Mouse (Mus musculus): Measurements from ENCODE around the gene Nelfb. TPM values are rescaled to one million over a fixed set of nuclear protein-coding genes. Genes with fewer than 3 reads are reported as not detected.

Gene Nelfb
- polyA plus RNA-seq, 1 experiment from 2014 or later = 106 TPM

GRCm38 (mm10) chr2:25240723-25241437 is 29.6 kb upstream of the Nelfb start:
- Histone ChIP-seq H3K27me3 (peaks cover 40% of the 10 kb centered on the region), H3K4me1 (peaks cover 31% of the 10 kb centered on the region), H3K36me3 (replicated peaks) (peaks cover 9% of the 10 kb centered on the region; the same call in 1 of the 2 replicates), H3K4me3 (replicated peaks) (peak overlapping the region; percentile 64), H3K4me2 (peak overlapping the region; percentile 97), H3K27ac (peak overlapping the region; percentile 61; the same call in 1 of the 2 replicates), H3K9ac (peak overlapping the region; percentile 49), H3K9me3 (no peaks in the 10 kb centered on the region)
- WGBS = 1% methylated on average over 29 of the region's 29 CpGs
- ATAC-seq (ENCODE audit: low FRiP score) = peak; percentile 80

DNA sequence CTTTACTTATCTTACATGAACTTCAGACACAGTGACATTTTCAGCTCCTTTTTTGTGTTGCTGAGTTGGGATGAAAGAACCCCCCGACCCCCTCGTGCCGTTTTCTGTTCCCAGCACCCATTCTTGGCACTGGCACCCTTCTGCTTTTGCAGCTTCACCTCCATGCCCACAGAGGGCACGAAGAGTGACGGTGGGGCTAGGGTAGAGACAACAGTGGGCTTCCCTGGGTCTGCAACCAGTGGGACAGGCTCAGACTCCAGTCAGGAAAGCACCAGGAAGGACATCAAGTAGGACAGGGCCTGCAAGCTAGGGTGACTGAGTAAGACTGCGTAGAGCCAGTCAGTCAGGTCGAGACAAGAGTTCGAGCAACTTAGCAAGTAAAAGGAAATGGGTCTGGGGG is 29.0 kb upstream of the Nelfb start:
- H3K9ac ChIP-seq = no peak overlapping the region
- WGBS = 46% methylated on average over 8 of the region's 8 CpGs
- ATAC-seq (ENCODE audit: low FRiP score) = peak; percentile 11
- H3K4me2 ChIP-seq = peak overlapping the region; percentile 97
- H3K9me3 ChIP-seq = no peaks in the 10 kb centered on the region
- peak overlapping the region; percentile 64 for H3K4me3 ChIP-seq (replicated peaks)
- H3K36me3 ChIP-seq (replicated peaks) = 0 out of 2 replicates have a peak, but pooled peaks cover 3% of the 10 kb centered on the region
- H3K27ac ChIP-seq = 0 out of 2 replicates have a peak overlapping the region, but pooled peaks have one; percentile 61
- peaks cover 45% of the 10 kb centered on the region for H3K27me3 ChIP-seq
- peaks cover 31% of the 10 kb centered on the region for H3K4me1 ChIP-seq

- H3K27ac ChIP-seq = no peak overlapping the region
- ATAC-seq (ENCODE audit: low FRiP score) = no peak
- no peak overlapping the region for H3K4me2 ChIP-seq
- peaks cover 51% of the 10 kb centered on the region for H3K27me3 ChIP-seq
- no peak overlapping the region for H3K4me3 ChIP-seq (replicated peaks)
- no peaks in the 10 kb centered on the region for H3K9me3 ChIP-seq
- 0 out of 2 replicates have a peak, but pooled peaks cover 3% of the 10 kb centered on the region for H3K36me3 ChIP-seq (replicated peaks)
- H3K9ac ChIP-seq = no peak overlapping the region
- 88% methylated on average over 3 of the region's 3 CpGs for WGBS
- peaks cover 31% of the 10 kb centered on the region for H3K4me1 ChIP-seq
Observed at GRCm38 (mm10) chr2:25239766-25240165, 28.5 kb upstream of the Nelfb start.

DNA sequence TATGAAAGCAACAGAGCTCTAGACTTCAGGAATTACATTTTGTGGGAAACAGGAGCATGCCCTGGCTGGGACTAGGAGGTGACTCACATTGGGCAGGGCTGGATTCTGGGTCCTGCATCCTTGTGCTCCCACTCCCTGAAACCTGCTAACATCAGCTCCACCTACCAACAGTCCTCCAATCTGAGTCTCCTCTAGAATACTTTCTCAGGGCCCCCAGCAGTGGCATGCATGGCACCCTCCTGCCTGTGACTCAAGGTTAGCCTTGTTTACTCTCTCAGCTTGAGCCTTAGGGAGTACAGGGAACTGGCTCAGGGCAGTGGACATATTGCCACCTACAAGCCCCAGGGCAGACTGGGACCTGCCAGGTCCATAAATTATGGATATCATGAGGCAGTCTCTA is 26.8 kb upstream of the Nelfb start:
- no peaks in the 10 kb centered on the region for H3K9me3 ChIP-seq
- peaks cover 26% of the 10 kb centered on the region for H3K4me1 ChIP-seq
- ATAC-seq (ENCODE audit: low FRiP score) = no peak
- no peak overlapping the region for H3K4me2 ChIP-seq
- H3K9ac ChIP-seq = no peak overlapping the region
- no peak overlapping the region for H3K4me3 ChIP-seq (replicated peaks)
- H3K27ac ChIP-seq = no peak overlapping the region
- H3K27me3 ChIP-seq = peaks cover 48% of the 10 kb centered on the region
- H3K36me3 ChIP-seq (replicated peaks) = no peaks in the 10 kb centered on the region

- no peak overlapping the region for H3K4me2 ChIP-seq
- WGBS = 80% methylated on average over 4 of the region's 4 CpGs
- no peak overlapping the region for H3K4me3 ChIP-seq (replicated peaks)
- no peak for ATAC-seq (ENCODE audit: low FRiP score)
- H3K9ac ChIP-seq = no peak overlapping the region
- H3K4me1 ChIP-seq = peaks cover 21% of the 10 kb centered on the region
- no peaks in the 10 kb centered on the region for H3K36me3 ChIP-seq (replicated peaks)
- H3K27ac ChIP-seq = no peak overlapping the region
- peaks cover 48% of the 10 kb centered on the region for H3K27me3 ChIP-seq
- H3K9me3 ChIP-seq = no peaks in the 10 kb centered on the region
Observed at GRCm38 (mm10) chr2:25237522-25237921, 26.2 kb upstream of the Nelfb start.

DNA sequence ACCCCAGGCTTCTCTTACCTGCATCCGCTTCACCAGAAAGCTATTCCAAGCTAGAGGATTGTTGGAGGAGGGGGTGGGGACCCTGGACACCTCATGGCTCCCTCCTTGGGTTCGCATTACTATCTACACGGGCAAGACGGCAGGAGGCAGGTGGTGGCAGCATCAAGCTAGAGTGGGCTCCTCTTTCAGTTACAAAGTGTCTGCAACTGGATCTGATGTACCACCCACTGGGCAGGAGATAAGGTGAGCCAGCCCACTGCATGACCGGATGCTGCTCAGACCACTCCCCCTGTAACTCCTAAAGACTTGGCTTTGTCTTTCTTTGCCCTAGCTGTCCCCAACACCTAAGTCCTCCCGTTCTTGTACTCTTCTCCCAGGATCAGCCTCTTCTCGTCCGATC is 25.3 kb upstream of the Nelfb start, which contains the start of gene Rnf224:
Rnf224 (minus strand) TSS at position 174 of the 400 bp plus-strand sequence.
- H3K9me3 ChIP-seq = no peaks in the 10 kb centered on the region
- H3K27ac ChIP-seq = no peak within 1 kb of the TSS
- H3K36me3 ChIP-seq (replicated peaks) = no peaks in the 10 kb centered on the region
- H3K9ac ChIP-seq = no peak within 1 kb of the TSS
- H3K4me3 ChIP-seq (replicated peaks) = no peak within 1 kb of the TSS
- no peak for ATAC-seq (ENCODE audit: low FRiP score)
- no peak within 1 kb of the TSS for H3K4me2 ChIP-seq
- H3K27me3 ChIP-seq = peaks cover 55% of the 10 kb centered on the region
- peaks cover 15% of the 10 kb centered on the region for H3K4me1 ChIP-seq
- 42% methylated on average over 8 of the region's 8 CpGs for WGBS

DNA sequence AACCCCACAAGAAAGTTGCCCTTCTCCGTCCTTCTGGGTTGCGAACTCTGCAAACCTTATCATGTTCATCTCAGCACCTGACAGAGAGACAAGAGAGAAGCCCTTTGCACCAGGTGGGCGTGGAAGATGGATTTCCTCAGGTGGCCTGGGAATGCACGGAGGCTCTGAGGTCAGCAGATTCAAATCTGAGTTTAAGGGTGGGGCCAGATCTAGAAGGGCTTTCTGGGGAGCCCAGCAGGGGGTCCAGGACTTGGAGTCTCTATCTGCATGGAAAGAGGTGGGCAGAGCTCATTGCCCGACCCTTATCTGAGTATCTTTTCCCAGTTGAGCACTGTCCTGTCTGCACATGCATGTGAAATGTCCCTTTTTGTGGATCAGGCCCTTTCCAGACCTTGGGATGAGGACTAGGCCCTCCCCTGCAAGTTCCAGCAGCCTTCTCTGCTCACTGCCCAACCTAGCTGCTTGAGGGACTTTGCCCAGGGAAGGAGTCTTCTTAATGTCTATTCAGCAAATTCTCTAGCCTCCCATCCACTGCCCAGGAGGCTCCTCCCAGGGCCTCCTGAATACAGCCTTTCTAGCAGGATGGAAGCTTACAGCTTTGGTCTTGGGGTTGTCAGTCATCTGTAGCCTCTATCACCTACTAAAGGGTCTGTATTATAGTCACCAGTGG is 23.4 kb upstream of the Nelfb start:
- no peak overlapping the region for H3K4me2 ChIP-seq
- H3K27ac ChIP-seq = no peak overlapping the region
- no peak overlapping the region for H3K9ac ChIP-seq
- H3K4me1 ChIP-seq = no peaks in the 10 kb centered on the region
- no peak overlapping the region for H3K4me3 ChIP-seq (replicated peaks)
- WGBS = 79% methylated on average over 5 of the region's 5 CpGs
- H3K36me3 ChIP-seq (replicated peaks) = no peaks in the 10 kb centered on the region
- no peaks in the 10 kb centered on the region for H3K9me3 ChIP-seq
- peaks cover 52% of the 10 kb centered on the region for H3K27me3 ChIP-seq
- no peak for ATAC-seq (ENCODE audit: low FRiP score)

DNA sequence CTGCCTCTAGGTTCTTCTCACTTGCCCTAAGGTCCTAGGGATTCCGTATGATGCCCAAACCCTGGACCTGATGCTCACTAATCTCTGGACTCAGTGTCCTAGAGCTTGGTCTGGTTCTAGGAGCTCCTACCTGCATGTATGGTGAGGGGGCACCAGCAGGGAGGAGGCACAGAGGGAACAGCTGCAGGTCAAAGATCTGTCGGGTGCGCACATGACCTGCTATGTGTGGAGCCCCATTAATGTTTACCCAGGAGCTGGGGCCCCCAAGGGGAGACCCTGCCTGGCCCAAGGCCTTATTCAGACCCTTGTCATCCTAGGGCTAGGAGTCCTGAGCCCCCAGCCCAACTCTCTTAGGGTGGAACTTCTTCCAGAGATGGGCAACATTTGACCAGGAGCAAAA is 22.8 kb upstream of the Nelfb start, which contains the start of gene Slc34a3:
Slc34a3 (minus strand) TSS at position 315 of the 400 bp plus-strand sequence.
- 84% methylated on average over 3 of the region's 3 CpGs for WGBS
- no peak within 1 kb of the TSS for H3K4me3 ChIP-seq (replicated peaks)
- no peak within 1 kb of the TSS for H3K4me2 ChIP-seq
- peaks cover 51% of the 10 kb centered on the region for H3K27me3 ChIP-seq
- ATAC-seq (ENCODE audit: low FRiP score) = no peak
- H3K27ac ChIP-seq = no peak within 1 kb of the TSS
- peaks cover 2% of the 10 kb centered on the region; the same call in 1 of the 2 replicates for H3K4me1 ChIP-seq
- no peaks in the 10 kb centered on the region for H3K9me3 ChIP-seq
- no peaks in the 10 kb centered on the region for H3K36me3 ChIP-seq (replicated peaks)
- H3K9ac ChIP-seq = no peak within 1 kb of the TSS

- no peak overlapping the region for H3K9ac ChIP-seq
- H3K4me1 ChIP-seq = peaks cover 6% of the 10 kb centered on the region; the same call in 1 of the 2 replicates
- H3K36me3 ChIP-seq (replicated peaks) = no peaks in the 10 kb centered on the region
- H3K4me2 ChIP-seq = no peak overlapping the region
- H3K9me3 ChIP-seq = no peaks in the 10 kb centered on the region
- ATAC-seq (ENCODE audit: low FRiP score) = no peak
- peaks cover 49% of the 10 kb centered on the region for H3K27me3 ChIP-seq
- no peak overlapping the region for H3K4me3 ChIP-seq (replicated peaks)
- H3K27ac ChIP-seq = no peak overlapping the region
- WGBS = 87% methylated on average over 4 of the region's 4 CpGs
Observed at GRCm38 (mm10) chr2:25233421-25233820, 22.1 kb upstream of the Nelfb start.

DNA sequence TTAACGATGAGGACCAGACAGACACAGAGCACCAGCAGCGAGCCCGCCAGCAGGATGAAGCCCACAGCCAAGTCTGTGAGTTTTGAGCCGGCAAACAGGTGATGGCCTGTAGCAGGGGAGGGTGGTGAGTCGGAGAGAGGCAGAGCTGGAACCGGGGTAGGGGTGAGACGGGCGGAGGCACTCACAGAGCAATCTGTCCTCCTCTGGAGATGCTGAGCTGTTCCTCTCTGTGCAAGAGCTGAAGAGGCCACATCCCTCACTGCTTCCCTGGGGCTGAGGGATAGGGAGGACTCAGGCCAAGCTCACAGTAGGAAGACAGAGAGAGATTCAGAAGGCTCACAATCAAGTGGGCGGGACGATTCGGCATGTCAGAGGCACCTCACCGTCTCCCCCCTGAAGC is 19.7 kb upstream of the Nelfb start:
- peaks cover 6% of the 10 kb centered on the region for H3K4me1 ChIP-seq
- 56% methylated on average over 12 of the region's 12 CpGs for WGBS
- no peaks in the 10 kb centered on the region for H3K36me3 ChIP-seq (replicated peaks)
- no peak for ATAC-seq (ENCODE audit: low FRiP score)
- H3K4me2 ChIP-seq = no peak overlapping the region
- H3K27ac ChIP-seq = no peak overlapping the region
- no peak overlapping the region for H3K9ac ChIP-seq
- peaks cover 37% of the 10 kb centered on the region for H3K27me3 ChIP-seq
- no peak overlapping the region for H3K4me3 ChIP-seq (replicated peaks)
- no peaks in the 10 kb centered on the region for H3K9me3 ChIP-seq

DNA sequence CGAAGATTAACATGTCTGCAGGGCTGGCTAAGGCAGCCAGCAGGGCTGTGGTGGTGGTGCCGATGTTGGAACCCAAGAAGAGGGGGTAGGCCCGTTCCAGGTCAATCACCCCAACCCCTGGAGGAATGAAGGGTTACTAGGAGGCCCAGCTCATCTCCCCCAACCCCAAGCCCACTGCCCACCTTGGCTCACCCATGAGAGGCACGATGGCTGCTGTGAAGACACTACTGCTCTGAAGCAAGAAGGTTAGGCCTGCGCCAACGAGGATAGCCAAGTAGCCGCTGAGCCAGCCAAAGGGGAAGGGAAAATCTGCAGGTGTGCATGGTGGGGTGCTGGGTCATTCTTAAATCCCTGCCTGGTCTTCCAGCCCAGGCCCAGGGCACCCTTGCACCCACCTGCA is 19.3 kb upstream of the Nelfb start:
- Histone ChIP-seq H3K4me3 (replicated peaks) (no peak overlapping the region), H3K27me3 (peaks cover 33% of the 10 kb centered on the region), H3K36me3 (replicated peaks) (no peaks in the 10 kb centered on the region), H3K9ac (no peak overlapping the region), H3K4me2 (no peak overlapping the region), H3K4me1 (peaks cover 10% of the 10 kb centered on the region), H3K9me3 (no peaks in the 10 kb centered on the region), H3K27ac (no peak overlapping the region)
- no peak for ATAC-seq (ENCODE audit: low FRiP score)
- 90% methylated on average over 7 of the region's 7 CpGs for WGBS

GRCm38 (mm10) chr2:25229582-25229981 is 18.3 kb upstream of the Nelfb start:
- Histone ChIP-seq H3K4me1 (peaks cover 14% of the 10 kb centered on the region), H3K27ac (no peak overlapping the region), H3K9me3 (no peaks in the 10 kb centered on the region), H3K4me3 (replicated peaks) (no peak overlapping the region), H3K27me3 (peaks cover 23% of the 10 kb centered on the region), H3K36me3 (replicated peaks) (no peaks in the 10 kb centered on the region), H3K4me2 (no peak overlapping the region), H3K9ac (no peak overlapping the region)
- 89% methylated on average over 5 of the region's 5 CpGs for WGBS
- ATAC-seq (ENCODE audit: low FRiP score) = no peak

Data from forebrain, embryonic 12.5 days (tissue).